Mouse (Mus musculus): Measurements from ENCODE around the gene Arfgap3.
"Not testable (repeated sequence)": the region's sequence is repeated elsewhere in the genome, so short reads cannot be mapped to it uniquely, and the experiment has no call there.

The Arfgap3 gene

DNA sequence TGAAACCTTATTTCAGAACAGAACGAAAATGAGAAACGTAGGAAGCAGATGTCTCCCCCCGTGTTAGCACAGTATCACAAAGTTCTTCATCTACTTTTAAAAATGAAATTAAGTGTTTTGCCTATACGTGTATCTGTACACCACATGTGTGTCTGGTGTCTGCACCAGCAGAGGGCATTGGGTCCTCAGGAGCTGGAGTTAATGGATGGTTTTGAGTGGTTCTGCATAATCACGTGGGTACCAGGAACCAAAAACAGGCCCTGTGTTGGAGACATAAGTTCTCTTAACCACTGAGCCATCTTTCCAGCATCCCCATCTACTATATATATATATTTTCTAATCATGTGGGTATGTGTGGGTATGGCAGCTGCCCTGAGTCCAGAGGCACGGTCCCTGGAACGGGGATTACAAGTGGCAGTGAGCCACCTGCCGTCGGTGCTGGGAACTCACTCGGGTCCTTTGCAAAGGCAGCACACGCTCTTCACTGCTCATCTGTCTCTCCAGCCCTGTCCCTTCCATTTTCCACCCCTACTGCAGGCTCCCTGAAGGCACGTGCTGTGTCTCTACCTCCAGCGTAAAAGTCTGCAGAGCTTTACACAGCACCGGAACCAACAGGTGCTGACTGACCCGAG lies 4.0 kb downstream of the Arfgap3 start:
- DNase-seq (ENCODE audit: low read depth), result no peak

- no peak for DNase-seq (ENCODE audit: low read depth)
Measured at GRCm38 (mm10) chr15:83344956-83345355, 5.1 kb downstream of the Arfgap3 start.

DNA sequence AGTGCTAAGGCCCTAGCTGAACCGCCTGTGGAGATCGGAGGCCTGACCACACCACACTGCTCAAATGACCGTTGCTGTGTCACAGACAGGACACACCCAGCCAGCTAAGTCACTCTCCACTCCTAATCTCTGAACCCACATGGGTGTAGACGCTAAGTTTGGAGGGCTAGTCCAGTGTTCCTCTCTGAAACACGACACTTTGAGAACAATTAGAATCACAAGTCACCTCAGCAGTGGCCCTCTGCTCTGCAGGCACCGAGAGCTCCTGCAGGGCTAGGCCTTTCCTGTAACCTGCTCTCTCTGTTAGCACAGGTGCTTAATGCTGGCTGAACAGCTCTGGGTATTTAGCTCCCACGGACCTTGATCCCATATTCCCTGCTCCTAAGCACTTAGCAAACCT lies 5.9 kb downstream of the Arfgap3 start:
- peak; percentile 44 for DNase-seq (ENCODE audit: low read depth)

GRCm38 (mm10) chr15:83338908-83339307 lies 11.1 kb downstream of the Arfgap3 start:
- DNase-seq (ENCODE audit: low read depth), result no peak

DNA sequence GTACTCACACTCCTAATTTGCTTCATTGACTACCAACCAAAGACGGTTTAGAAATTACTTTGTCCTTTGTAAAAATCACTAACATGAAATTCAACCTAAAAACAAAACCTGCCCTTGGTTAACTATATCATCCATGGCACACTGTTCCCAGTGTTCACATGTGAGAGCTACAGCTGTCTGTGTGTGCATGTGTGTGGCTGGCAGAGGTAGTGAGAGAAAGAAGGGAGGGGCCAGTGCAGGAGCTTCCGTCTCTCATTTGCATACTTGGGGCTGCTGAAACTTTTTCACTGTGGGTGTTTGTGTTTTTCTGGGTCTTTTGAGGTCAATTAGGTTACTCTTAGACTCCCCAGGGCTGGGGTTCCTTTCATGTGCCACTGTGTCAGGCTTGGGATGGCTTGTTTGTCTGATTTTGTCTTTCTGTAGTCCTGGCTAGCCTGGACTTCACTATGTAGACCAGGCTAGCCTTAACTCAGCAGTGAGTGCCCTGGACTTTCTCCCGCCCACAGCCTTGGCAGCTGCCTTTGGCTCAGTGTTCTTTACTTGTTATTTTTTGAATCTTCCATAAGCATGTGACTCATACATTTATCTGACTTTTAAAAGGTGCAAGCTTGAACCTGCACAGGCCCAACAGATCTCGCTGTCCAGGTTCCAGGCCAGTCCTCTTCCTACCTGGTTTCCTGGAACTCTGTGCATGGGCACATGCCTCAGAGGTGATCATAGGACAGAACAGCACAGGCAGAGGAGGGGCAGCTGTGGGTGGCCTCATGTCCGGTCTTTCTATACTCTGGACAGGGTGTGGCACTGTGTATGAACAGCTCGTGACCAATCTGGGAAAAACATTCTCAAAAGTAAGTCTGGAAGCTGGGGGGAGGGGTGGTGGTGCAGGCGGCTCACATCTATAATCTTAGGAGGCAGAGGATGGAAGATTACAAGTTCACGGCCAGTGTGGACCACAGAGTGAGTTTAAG lies 11.9 kb downstream of the Arfgap3 start:
- no peak for DNase-seq (ENCODE audit: low read depth)

- DNase-seq (ENCODE audit: low read depth), result no peak
Measured at GRCm38 (mm10) chr15:83332373-83332772, 17.7 kb downstream of the Arfgap3 start.

- DNase-seq (ENCODE audit: low read depth), result no peak
Measured at GRCm38 (mm10) chr15:83328952-83329351, 21.1 kb downstream of the Arfgap3 start.

- DNase-seq (ENCODE audit: low read depth), result no peak
Measured at GRCm38 (mm10) chr15:83323071-83323470, 27.0 kb downstream of the Arfgap3 start.

GRCm38 (mm10) chr15:83314914-83315313 lies 35.1 kb downstream of the Arfgap3 start:
- DNase-seq (ENCODE audit: low read depth), result no peak

DNA sequence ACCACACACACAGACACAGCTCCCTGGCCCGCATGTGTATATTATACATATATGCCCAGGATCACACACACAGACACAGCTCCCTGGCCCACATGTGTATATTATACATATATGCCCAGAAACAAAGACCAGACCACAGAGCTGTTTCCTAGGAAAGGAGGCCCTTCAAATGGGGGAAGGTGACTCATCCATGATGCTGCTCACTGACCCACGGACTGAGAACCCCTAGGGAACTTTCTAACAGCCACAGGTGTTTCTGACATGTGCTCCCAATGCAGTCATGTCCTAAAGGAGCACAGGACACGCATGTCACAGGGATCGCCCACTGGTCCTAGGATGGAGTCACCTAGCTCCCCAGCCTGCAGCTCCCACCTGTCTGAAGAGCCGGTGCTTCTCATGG lies 40.2 kb downstream of the Arfgap3 start:
- no peak for DNase-seq (ENCODE audit: low read depth)

DNA sequence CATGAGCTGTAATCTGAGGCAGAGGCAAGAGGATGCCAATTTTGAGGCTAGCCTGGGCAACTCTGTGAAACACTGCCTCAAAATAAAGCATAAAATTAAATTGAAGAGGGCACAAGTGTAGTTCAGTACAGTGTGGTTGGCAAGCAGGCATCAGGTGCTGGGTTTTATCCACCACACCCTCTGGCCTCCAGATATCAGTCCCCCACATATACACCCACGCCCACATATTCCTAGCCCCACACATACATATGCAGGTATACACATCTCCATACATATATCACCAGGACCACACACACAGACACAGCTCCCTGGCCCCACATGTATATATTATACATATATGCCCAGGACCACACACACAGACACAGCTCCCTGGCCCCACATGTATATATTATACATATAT lies 41.3 kb downstream of the Arfgap3 start:
- DNase-seq (ENCODE audit: low read depth), result not testable (repeated sequence)

- DNase-seq (ENCODE audit: low read depth), result no peak
Measured at GRCm38 (mm10) chr15:83306181-83306580, 43.9 kb downstream of the Arfgap3 start.

DNA sequence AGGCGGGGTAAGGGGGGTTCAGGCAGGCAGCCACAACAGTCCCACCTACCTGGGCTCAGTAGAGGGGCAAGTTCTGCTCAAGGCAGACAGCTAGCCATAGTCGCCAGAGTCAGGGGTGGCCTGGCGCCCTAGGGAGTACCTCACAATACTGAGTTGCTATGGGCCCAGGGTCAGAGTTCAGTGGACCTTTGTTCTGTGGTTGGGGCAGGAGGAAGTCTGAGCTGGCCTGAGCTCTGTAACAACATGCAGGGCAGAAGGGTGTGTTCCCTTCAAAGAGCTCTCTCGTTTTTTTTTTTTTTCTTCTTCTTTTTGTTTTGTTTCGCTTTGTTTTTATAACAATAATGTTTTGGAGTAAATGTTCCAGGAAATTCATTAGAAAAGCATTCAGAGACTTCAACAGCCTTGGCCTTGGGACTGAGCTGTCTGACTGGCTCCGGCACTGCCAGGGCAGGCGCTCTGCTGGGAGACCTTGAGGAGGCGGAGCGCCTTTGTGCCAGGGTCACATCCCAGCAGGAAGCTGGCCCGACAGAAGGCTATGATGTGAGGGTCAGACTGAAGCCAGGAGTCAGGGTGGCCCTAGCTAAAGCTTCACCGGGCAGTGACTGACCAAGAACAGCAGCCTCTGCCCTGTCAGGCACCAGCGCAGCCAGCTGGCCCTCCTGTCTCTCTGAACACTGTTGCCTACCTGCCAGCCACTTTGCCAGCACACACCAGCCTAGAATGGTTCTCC lies 44.7 kb downstream of the Arfgap3 start:
- no peak for DNase-seq (ENCODE audit: low read depth)

GRCm38 (mm10) chr15:83304804-83305191 lies 45.2 kb downstream of the Arfgap3 start:
- DNase-seq (ENCODE audit: low read depth), result no peak

DNA sequence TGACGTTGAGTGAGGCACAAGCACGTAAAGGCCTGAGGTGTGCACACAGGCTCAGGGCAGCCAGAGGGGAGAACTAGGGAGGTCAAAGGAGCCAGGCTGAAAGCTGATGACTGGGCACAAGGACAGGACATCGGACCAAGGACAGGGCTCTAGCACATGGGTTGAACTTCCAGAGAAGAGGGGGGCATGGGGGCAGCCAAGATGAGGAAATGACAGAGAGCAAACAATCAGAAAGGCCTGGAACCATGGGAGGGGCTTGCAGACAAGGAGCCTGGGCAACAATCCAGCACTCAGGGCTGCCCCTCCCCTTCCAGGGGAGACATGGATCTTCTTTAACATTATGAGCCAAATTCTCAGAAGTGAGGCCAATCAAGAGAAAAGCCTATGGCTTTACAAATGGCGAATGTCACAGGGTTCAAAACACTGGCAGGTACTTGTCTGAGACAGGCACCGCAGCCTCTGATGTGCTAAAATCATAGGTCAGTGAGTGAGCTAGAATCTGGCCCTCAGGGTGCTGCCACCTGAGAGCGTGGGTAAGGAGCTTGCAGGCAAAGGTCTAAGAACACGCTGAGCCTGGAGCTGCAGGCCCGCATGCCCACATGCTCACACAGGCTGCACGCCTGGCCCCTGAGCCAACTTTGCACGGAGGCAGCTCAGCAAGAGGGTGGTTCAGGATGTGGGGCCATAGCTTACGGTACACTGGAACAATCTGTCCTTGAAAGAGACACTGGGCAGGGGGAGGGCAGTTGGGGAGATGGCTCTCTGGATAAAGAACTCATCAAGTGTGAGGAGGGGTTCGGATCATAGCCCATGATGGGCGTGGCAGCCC lies 46.2 kb downstream of the Arfgap3 start:
- no peak for DNase-seq (ENCODE audit: low read depth)

DNA sequence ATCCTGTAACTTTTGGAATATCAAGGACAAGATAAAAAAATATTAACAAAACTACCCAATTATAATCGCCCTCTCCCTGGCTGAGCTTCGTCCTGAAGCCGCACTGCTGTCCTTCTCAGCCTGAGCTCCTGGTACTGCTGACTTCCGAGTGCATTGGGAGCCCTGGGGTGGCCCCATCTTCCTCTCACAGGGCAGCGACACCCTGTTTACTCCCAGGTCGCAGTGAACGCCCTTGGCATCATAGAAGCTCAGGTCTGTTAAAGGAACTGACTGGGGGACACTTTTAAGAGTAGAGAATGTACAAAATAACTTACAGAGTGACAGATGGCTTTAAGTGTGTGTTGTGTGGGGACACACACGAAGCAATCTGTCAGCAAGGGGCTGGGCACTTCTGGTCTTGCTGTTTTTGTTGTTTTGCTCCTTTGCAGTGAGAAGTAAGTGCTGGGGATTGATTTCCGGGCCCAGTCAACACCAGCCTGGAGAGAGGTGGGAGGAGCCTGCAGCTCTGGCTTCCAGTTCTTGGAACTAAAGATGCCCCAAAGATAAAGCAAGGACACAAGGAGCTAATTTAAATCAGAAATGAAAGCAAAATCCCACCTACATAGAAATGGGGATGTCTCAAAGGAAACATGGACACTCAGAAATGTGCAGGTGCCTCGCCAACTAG lies 50.0 kb downstream of the Arfgap3 start:
- DNase-seq (ENCODE audit: low read depth), result no peak

DNA sequence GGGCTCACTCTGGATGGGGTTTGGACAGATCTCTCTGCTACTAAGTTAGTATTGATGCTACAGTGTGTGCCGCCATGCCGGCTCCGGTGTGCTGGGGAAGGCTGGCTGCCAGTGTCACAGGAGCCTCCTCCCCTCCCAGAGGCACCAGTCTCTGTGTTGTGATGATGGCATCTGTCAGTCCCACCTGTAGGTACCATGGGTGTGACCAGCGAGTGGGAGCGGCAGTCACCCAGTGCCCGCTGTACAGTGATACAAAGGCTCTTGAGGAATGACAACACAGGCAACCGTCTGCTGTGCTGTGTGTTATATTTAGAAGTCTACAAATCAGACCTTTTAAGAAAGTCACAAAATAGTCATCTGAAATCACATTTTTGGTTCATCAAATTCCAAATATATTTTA lies 50.6 kb downstream of the Arfgap3 start:
- DNase-seq (ENCODE audit: low read depth), result no peak

DNA sequence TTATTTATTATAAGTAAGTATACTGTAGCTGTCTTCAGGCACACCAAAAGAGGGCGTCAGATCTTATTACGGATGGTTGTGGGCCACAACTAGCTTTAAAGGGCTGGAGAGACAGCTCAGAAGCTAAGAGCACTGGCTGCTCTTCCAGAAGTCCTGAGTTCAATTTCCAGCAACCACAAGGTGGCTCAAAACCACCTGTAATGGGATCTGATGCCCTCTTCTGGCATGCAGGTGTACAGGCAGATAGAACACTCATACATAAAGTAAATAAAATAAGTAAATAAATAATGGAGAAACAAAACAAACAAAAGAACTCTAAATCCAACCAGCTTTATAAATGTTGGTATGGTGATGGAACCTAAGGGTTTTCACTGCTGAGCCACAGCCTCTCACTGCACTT lies 51.2 kb downstream of the Arfgap3 start:
- no peak for DNase-seq (ENCODE audit: low read depth)

DNA sequence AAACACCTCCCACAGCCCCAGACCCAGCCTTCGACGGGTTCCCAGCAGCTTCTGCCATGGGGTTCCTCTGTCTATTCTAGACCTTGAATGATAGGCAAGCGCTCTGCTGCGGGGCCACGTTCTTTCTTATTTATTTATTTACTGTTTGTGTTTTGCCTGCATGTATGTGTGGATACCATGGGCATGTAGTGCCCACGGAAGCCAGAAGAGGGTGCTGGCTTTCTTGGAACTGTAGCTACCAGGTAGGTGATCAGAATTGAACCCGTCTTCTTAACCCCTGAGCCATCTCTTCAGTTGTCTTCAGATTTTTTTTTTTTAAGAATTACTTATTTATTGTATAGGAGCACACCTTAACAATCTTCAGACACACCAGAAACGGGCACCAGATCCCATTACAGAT lies 51.7 kb downstream of the Arfgap3 start:
- DNase-seq (ENCODE audit: low read depth), result peak; percentile 22

- DNase-seq (ENCODE audit: low read depth), result no peak
Measured at GRCm38 (mm10) chr15:83296771-83297311, 53.2 kb downstream of the Arfgap3 start.

DNA sequence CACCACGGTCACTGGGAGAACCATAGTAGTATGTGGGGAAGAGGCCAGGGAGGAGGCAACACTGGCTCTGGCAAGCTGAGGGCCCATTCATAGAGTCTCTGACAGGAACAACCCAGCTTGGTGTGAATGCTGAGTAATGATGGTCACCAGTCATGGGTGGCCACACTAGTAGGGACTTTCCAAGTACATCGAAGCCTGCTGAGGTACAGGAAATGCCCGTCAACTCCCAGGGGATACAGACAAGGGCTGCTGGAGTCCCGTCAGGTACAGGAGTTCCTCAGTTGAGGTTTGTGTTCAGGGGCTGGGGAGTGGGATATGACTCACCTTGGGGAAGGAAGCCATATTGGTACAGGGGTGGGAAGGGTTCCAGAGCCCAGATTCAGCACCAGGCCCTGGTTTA lies 54.0 kb downstream of the Arfgap3 start:
- DNase-seq (ENCODE audit: low read depth), result no peak

Data from c-Kit-positive CD71-positive TER-119-negative erythroid progenitor cells, embryonic 14.5 days (primary cell).